Mouse (Mus musculus): ENCODE measurements around the gene Psma3.

DNA sequence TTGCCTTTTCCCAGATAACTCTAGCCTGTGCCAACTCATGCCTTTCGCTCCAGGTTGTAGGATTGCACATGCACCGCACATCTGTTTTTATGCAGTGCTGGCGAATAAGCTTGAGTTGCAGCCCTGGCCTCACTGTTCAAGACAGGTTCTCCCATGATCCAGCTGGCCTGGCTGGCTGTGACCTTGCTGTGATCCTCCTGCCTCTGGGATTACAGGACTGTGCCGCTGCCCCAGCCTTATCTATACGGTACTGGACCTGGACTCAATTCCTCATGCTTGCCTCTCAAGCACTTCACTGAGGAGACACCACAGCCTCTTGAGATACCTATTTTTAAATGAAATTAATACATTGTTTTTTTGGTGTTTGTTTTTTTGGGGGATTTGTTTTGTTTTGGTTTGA lies 30.2 kb upstream of the Psma3 start:
- no peak for TF ChIP-seq EP300 (IDR thresholded peaks at IDR 0.05; ENCODE audit: low read depth in 1 of 2, low read length in 2 of 2)
- no peak for TF ChIP-seq CTCF (IDR thresholded peaks at IDR 0.05 in 2 of 3, conservative IDR thresholded peaks at IDR 0.05 in 1 of 3; ENCODE audit: control insufficient read depth in 1 of 3, insufficient read depth in 1 of 3, low read depth in 2 of 3, low read length in 3 of 3, poor library complexity in 1 of 3, severe bottlenecking in 1 of 3)
